Comparison of ENCODE assay signal across 15 mouse cellular contexts in genomic region chr16:17831781-17832180, GRCm38 (mm10). TPM values are rescaled to one million over a fixed set of nuclear protein-coding genes. Genes with fewer than 3 reads are reported as not detected.
A peak's percentile ranks its signal among the peaks of the same experiment; 100 is the strongest.
DNase-seq lines count a peak whose midpoint lies in the region; ATAC-seq and TF ChIP-seq lines count a peak whose summit lies in the region.
"Had no signal": no experiment of that assay in that cellular context is flagged by ENCODE, and none has a peak within 500 bp of the region (broad histone marks: within the 10 kb centered on the region; RNA-seq: fewer than 3 reads in every experiment).

No protein-coding gene starts in this region.

- H3K9me3 ChIP-seq in intestine, postnatal 0 days (ENCODE audit: control insufficient read depth) = no peaks in the 10 kb centered on the region
- H3K9me3 ChIP-seq in intestine, embryonic 15.5 days = no peaks in the 10 kb centered on the region
- no peaks in the 10 kb centered on the region for H3K9me3 ChIP-seq in E14TG2a.4 (ENCODE audit: low read length)
- H3K9me3 ChIP-seq: embryonic facial prominence, embryonic 13.5 days had no signal

- H3K4me2 ChIP-seq in intestine, postnatal 0 days (replicated peaks; ENCODE audit: low read depth) = no peak overlapping the region
- H3K4me2 ChIP-seq in intestine, embryonic 15.5 days (replicated peaks) = no peak overlapping the region

- H3K27me3 ChIP-seq in intestine, postnatal 0 days (replicated peaks; ENCODE audit: control insufficient read depth, insufficient read depth, low read length) = peaks cover 66% of the 10 kb centered on the region
- H3K27me3 ChIP-seq in intestine, embryonic 15.5 days (replicated peaks) = peaks cover 64% of the 10 kb centered on the region
- H3K27me3 ChIP-seq in E14TG2a.4 (ENCODE audit: insufficient read depth, low read length) = peaks cover 94% of the 10 kb centered on the region

- H3K9ac ChIP-seq in intestine, postnatal 0 days (ENCODE audit: low read depth, low read length) = no peak overlapping the region
- H3K9ac ChIP-seq in intestine, embryonic 15.5 days = no peak overlapping the region
- H3K9ac ChIP-seq: embryonic facial prominence, embryonic 13.5 days had no signal

- H3K27ac ChIP-seq in intestine, postnatal 0 days (ENCODE audit: low read depth, low read length) = no peak overlapping the region
- no peak overlapping the region for H3K27ac ChIP-seq in intestine, embryonic 15.5 days
- H3K27ac ChIP-seq: embryonic facial prominence, embryonic 13.5 days had no signal

- DNase-seq in NIH3T3 (ENCODE audit: low read depth) = peak; percentile 50
- DNase-seq in ovary, postnatal 36 days (ENCODE audit: low spot score) = no peak
- no peak for DNase-seq in adrenal gland, adult 8-10 months
- no peak for DNase-seq in cerebellum, adult 9-11 months
- DNase-seq: heart, adult 18-20 months; heart, postnatal 4 days had no signal

- ATAC-seq in intestine, postnatal 0 days = no peak
- no peak for ATAC-seq in intestine, embryonic 15.5 days
- ATAC-seq in granulocyte monocyte progenitor cell, adult 5-6 weeks (replicated peaks; ENCODE audit: poor library complexity, severe bottlenecking) = peak; percentile 32; the same call in 1 of the 2 replicates

- 0 out of 2 replicates have a peak, but pooled peaks cover 4% of the 10 kb centered on the region for H3K4me1 ChIP-seq in intestine, postnatal 0 days (replicated peaks; ENCODE audit: control insufficient read depth, insufficient read depth, low read length)
- H3K4me1 ChIP-seq in intestine, embryonic 15.5 days (replicated peaks) = peaks cover 12% of the 10 kb centered on the region
- peaks cover 40% of the 10 kb centered on the region for H3K4me1 ChIP-seq in E14TG2a.4 (replicated peaks; ENCODE audit: low read depth, low read length)

- H3K4me3 ChIP-seq in intestine, postnatal 0 days (ENCODE audit: low read depth, low read length) = no peak overlapping the region
- no peak overlapping the region for H3K4me3 ChIP-seq in intestine, embryonic 15.5 days (replicated peaks)
- peak overlapping the region; percentile 20; the same call in 1 of the 2 replicates for H3K4me3 ChIP-seq in E14TG2a.4 (replicated peaks; ENCODE audit: low read length)

- TF ChIP-seq CTCF in intestine, postnatal 0 days (IDR thresholded peaks at IDR 0.05; ENCODE audit: low read depth) = peak; percentile 58
- TF ChIP-seq CTCF in E14TG2a.4 (conservative IDR thresholded peaks at IDR 0.05; ENCODE audit: low read length) = peak; percentile 18; the same call in 1 of the 2 replicates

- no peaks in the 10 kb centered on the region for H3K36me3 ChIP-seq in intestine, postnatal 0 days (ENCODE audit: control insufficient read depth, insufficient read depth)
- no peaks in the 10 kb centered on the region for H3K36me3 ChIP-seq in intestine, embryonic 15.5 days
- no peaks in the 10 kb centered on the region for H3K36me3 ChIP-seq in E14TG2a.4 (ENCODE audit: insufficient read depth, low read length)
- H3K36me3 ChIP-seq: embryonic facial prominence, embryonic 13.5 days had no signal

- WGBS in intestine, postnatal 0 days = 20% methylated on average over 11 of the region's 11 CpGs
- 19% methylated on average over 11 of the region's 11 CpGs for WGBS in intestine, embryonic 15.5 days

RNA-seq across cellular contexts. Expression of gene B830017H08Rik, which starts 1.1 kb away (rescaled TPM):
- polyA plus RNA-seq in intestine, postnatal 0 days (2015; fragmentation: Nextera tagmentation; extraction: Ambion mirVana) = not detected in 2 replicates
- not detected in 2 replicates for polyA plus RNA-seq in intestine, embryonic 15.5 days (2015; fragmentation: Nextera tagmentation; extraction: Ambion mirVana)
- not detected in 2 replicates for total RNA-seq in granulocyte monocyte progenitor cell, adult 5-6 weeks (2014; fragmentation: Nextera tagmentation)
- total RNA-seq in granulocyte monocyte progenitor cell, adult 5-6 weeks (2017) = not detected in 2 replicates
- total RNA-seq in adrenal gland, adult 8-10 months (2022) = not detected
- total RNA-seq: adrenal gland, adult 18-20 months; ES-E14; heart, adult 18-20 months; heart, postnatal 4 days had no signal
- polyA plus RNA-seq: kidney, embryonic 14.5 days; thymus, postnatal 0 days had no signal

RNA-seq across cellular contexts. Expression of gene Car15, which starts 6.4 kb away (rescaled TPM):
- 0.39 and 0.59 TPM in 2 replicates for polyA plus RNA-seq in intestine, postnatal 0 days (2015; fragmentation: Nextera tagmentation; extraction: Ambion mirVana)
- polyA plus RNA-seq in intestine, embryonic 15.5 days (2015; fragmentation: Nextera tagmentation; extraction: Ambion mirVana) = 2.0 and 3.1 TPM in 2 replicates
- 3.0 and 5.2 TPM in 2 replicates for total RNA-seq in granulocyte monocyte progenitor cell, adult 5-6 weeks (2014; fragmentation: Nextera tagmentation)
- not detected in 2 replicates for total RNA-seq in granulocyte monocyte progenitor cell, adult 5-6 weeks (2017)
- 1 to 10 TPM in 3 of 4 experiments, under 1 TPM in 1; 0.94 to 3.6 (median 2.3) TPM for total RNA-seq in adrenal gland, adult 8-10 months (2022)

RNA-seq across cellular contexts. Expression of gene Scarf2, which starts 34.7 kb away (rescaled TPM):
- 6.3 and 6.9 TPM in 2 replicates for polyA plus RNA-seq in intestine, postnatal 0 days (2015; fragmentation: Nextera tagmentation; extraction: Ambion mirVana)
- polyA plus RNA-seq in intestine, embryonic 15.5 days (2015; fragmentation: Nextera tagmentation; extraction: Ambion mirVana) = 11.5 and 11.7 TPM in 2 replicates
- 1.1 TPM in 1 of 2 replicates, not detected in the other for total RNA-seq in granulocyte monocyte progenitor cell, adult 5-6 weeks (2014; fragmentation: Nextera tagmentation)
- total RNA-seq in granulocyte monocyte progenitor cell, adult 5-6 weeks (2017) = not detected in 2 replicates
- 10 to 100 TPM; 11.8 to 14.9 (median 13.1) TPM for total RNA-seq in adrenal gland, adult 8-10 months (2022)

RNA-seq across cellular contexts. Expression of gene Gm20518, which starts 59.7 kb away (rescaled TPM):
- not detected in 2 replicates for polyA plus RNA-seq in intestine, postnatal 0 days (2015; fragmentation: Nextera tagmentation; extraction: Ambion mirVana)
- 0.18 and 0.27 TPM in 2 replicates for polyA plus RNA-seq in intestine, embryonic 15.5 days (2015; fragmentation: Nextera tagmentation; extraction: Ambion mirVana)
- 0.06 and 0.69 TPM in 2 replicates for total RNA-seq in granulocyte monocyte progenitor cell, adult 5-6 weeks (2014; fragmentation: Nextera tagmentation)
- total RNA-seq in granulocyte monocyte progenitor cell, adult 5-6 weeks (2017) = 0.69 TPM in 1 of 2 replicates, not detected in the other
- total RNA-seq in adrenal gland, adult 8-10 months (2022) = under 1 TPM; 0.23 to 0.73 (median 0.33) TPM
- total RNA-seq: heart, postnatal 4 days had no signal

Comparison
In these comparisons a context has a peak if more than half of its experiments do, and no peak if none do; other contexts are left out.
1. RNA of gene Scarf2, which starts 34.7 kb away (total RNA-seq): 11.8 to 14.9 TPM in adrenal gland, adult 8-10 months; 1.1 TPM in granulocyte monocyte progenitor cell, adult 5-6 weeks; every median in the first group is over 4 times any median in the second.